Mouse (Mus musculus) cerebellum, adult 2 months (tissue): ENCODE results near the gene Nfkbia.

Source experiments
- CTCF ChIP-seq: fragments of 200-500 bp; IDR thresholded peaks from 2 replicates; pipeline ENCODE4 v1.5.1; 2011; ENCODE audit warnings: low read depth, mild to moderate bottlenecking, control low read depth, low read length, moderate library complexity, borderline replicate concordance; ENCODE audit not compliant: insufficient read depth
- POLR2A ChIP-seq: fragments of 200-500 bp; IDR thresholded peaks from 2 replicates; pipeline ENCODE4 v1.6.1; 2011; ENCODE audit warnings: low read length, control low read depth, borderline replicate concordance; ENCODE audit not compliant: insufficient read depth

DNA sequence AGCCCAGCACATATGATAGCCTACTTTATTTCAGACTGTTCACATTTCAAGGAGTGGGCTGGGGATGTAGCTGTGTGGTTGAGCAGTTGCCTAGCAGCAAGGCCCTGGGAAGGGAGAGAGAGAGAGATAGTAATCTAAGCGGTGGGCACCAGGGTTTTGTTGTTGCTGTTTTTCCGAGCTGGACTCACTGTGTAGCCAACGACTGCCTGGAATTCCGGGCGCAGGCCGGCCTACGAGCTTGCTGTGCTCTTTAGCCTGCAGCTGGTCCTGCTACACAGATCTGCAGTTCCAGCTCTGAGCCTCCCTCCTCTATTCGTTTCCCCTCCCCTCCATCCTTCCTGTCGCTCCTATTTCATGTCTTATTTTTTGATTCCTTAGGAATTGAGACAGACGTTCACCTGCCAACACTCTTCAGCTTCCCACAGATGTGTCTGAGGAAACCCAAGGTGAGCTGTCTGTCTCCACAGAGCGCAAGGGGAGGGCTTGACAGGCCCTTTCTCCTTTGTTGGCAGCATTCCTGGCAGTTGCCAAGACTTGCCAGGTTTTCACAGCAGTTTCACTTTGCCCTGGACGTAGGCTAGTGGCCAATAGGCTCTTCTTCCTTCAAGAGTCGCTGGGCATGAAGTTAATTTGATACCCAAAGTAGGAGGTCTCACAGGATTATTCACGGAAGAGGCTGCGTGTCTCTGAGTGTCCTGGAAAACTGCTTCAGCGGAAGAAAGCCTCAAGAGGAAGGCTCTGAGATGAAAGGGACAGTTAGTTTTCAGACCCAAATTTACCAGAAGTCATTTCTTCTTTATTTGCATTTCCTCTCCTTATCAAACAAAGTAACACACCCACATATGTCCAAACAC, 28.2 kb downstream of the Nfkbia start:
- TF ChIP-seq CTCF (no peak), POLR2A (no peak)
